Mouse (Mus musculus): ENCODE measurements around the gene Nemp1. TPM values are rescaled to one million over a fixed set of nuclear protein-coding genes. Genes with fewer than 3 reads are reported as not detected.

Nemp1 gene
- polyA plus RNA-seq, 1 experiment from 2014 or later = 10.1 TPM

- Histone ChIP-seq H3K27me3 (peaks cover 9% of the 10 kb centered on the region), H3K27ac (replicated peaks) (no peak overlapping the region), H3K36me3 (no peaks in the 10 kb centered on the region), H3K9me3 (replicated peaks) (no peaks in the 10 kb centered on the region), H3K4me3 (replicated peaks) (no peak overlapping the region), H3K9ac (no peak overlapping the region), H3K4me2 (replicated peaks) (no peak overlapping the region), H3K4me1 (peaks cover 5% of the 10 kb centered on the region; the same call in 1 of the 2 replicates)
- 26% methylated on average over 9 of the region's 9 CpGs for WGBS
- ATAC-seq (ENCODE audit: insufficient number of reproducible peaks, low FRiP score, low TSS enrichment, low read depth) = no peak
Observed at GRCm38 (mm10) chr10:127730933-127731310, 64.2 kb downstream of the Nemp1 start.

- no peaks in the 10 kb centered on the region for H3K9me3 ChIP-seq (replicated peaks)
- peaks cover 9% of the 10 kb centered on the region for H3K27me3 ChIP-seq
- H3K4me2 ChIP-seq (replicated peaks) = no peak overlapping the region
- no peaks in the 10 kb centered on the region for H3K36me3 ChIP-seq
- WGBS = 34% methylated on average over 5 of the region's 5 CpGs
- H3K27ac ChIP-seq (replicated peaks) = no peak overlapping the region
- no peak for ATAC-seq (ENCODE audit: insufficient number of reproducible peaks, low FRiP score, low TSS enrichment, low read depth)
- H3K4me3 ChIP-seq (replicated peaks) = no peak overlapping the region
- peaks cover 5% of the 10 kb centered on the region; the same call in 1 of the 2 replicates for H3K4me1 ChIP-seq
- no peak overlapping the region for H3K9ac ChIP-seq
Observed at GRCm38 (mm10) chr10:127731397-127731796, 64.7 kb downstream of the Nemp1 start.

- Histone ChIP-seq H3K9me3 (replicated peaks) (no peaks in the 10 kb centered on the region), H3K4me1 (peaks cover 10% of the 10 kb centered on the region; the same call in 1 of the 2 replicates)
- ATAC-seq (ENCODE audit: insufficient number of reproducible peaks, low FRiP score, low TSS enrichment, low read depth) = no peak
Observed at GRCm38 (mm10) chr10:127734434-127734833, 67.7 kb downstream of the Nemp1 start.

GRCm38 (mm10) chr10:127736266-127736665, 69.6 kb downstream of the Nemp1 start:
- no peak overlapping the region for H3K4me2 ChIP-seq (replicated peaks)

More at GRCm38 (mm10) chr10:127734434-127734833, 67.7 kb downstream of the Nemp1 start:
- Histone ChIP-seq H3K27ac (replicated peaks) (no peak overlapping the region), H3K27me3 (peaks cover 4% of the 10 kb centered on the region; the same call in 1 of the 2 replicates), H3K9ac (no peak overlapping the region), H3K36me3 (no peaks in the 10 kb centered on the region), H3K4me3 (replicated peaks) (no peak overlapping the region), H3K4me2 (replicated peaks) (no peak overlapping the region)
- WGBS = 32% methylated on average over 5 of the region's 5 CpGs

GRCm38 (mm10) chr10:127736916-127737315, 70.2 kb downstream of the Nemp1 start:
- Histone ChIP-seq H3K4me3 (replicated peaks) (no peak overlapping the region), H3K9ac (no peak overlapping the region), H3K36me3 (peaks cover 7% of the 10 kb centered on the region), H3K4me1 (peaks cover 16% of the 10 kb centered on the region), H3K9me3 (replicated peaks) (no peaks in the 10 kb centered on the region), H3K27me3 (no peaks in the 10 kb centered on the region; the same call in 1 of the 2 replicates), H3K27ac (replicated peaks) (no peak overlapping the region), H3K4me2 (replicated peaks) (no peak overlapping the region)
- no peak for ATAC-seq (ENCODE audit: insufficient number of reproducible peaks, low FRiP score, low TSS enrichment, low read depth)
- WGBS = 69% methylated on average over 4 of the region's 4 CpGs

More at GRCm38 (mm10) chr10:127736266-127736665, 69.6 kb downstream of the Nemp1 start:
- H3K9ac ChIP-seq = no peak overlapping the region
- H3K9me3 ChIP-seq (replicated peaks) = no peaks in the 10 kb centered on the region
- WGBS = 80% methylated on average over 2 of the region's 2 CpGs
- no peak overlapping the region for H3K27ac ChIP-seq (replicated peaks)
- peaks cover 16% of the 10 kb centered on the region for H3K4me1 ChIP-seq
- no peak overlapping the region for H3K4me3 ChIP-seq (replicated peaks)
- no peak for ATAC-seq (ENCODE audit: insufficient number of reproducible peaks, low FRiP score, low TSS enrichment, low read depth)
- H3K36me3 ChIP-seq = 0 out of 2 replicates have a peak, but pooled peaks cover under 1% of the 10 kb centered on the region
- H3K27me3 ChIP-seq = peaks cover 2% of the 10 kb centered on the region; the same call in 1 of the 2 replicates

- Histone ChIP-seq H3K4me1 (peaks cover 16% of the 10 kb centered on the region), H3K36me3 (peaks cover 13% of the 10 kb centered on the region), H3K27me3 (no peaks in the 10 kb centered on the region; the same call in 1 of the 2 replicates), H3K9ac (no peak overlapping the region), H3K4me3 (replicated peaks) (no peak overlapping the region), H3K4me2 (replicated peaks) (no peak overlapping the region), H3K9me3 (replicated peaks) (no peaks in the 10 kb centered on the region), H3K27ac (replicated peaks) (no peak overlapping the region)
- ATAC-seq (ENCODE audit: insufficient number of reproducible peaks, low FRiP score, low TSS enrichment, low read depth) = no peak
- WGBS = 25% methylated on average over 2 of the region's 2 CpGs
Observed at GRCm38 (mm10) chr10:127737552-127737951, 70.9 kb downstream of the Nemp1 start.

GRCm38 (mm10) chr10:127738151-127738882, 71.6 kb downstream of the Nemp1 start:
- WGBS = 46% methylated on average over 13 of the region's 13 CpGs
- Histone ChIP-seq H3K4me2 (replicated peaks) (peak overlapping the region; percentile 62), H3K27ac (replicated peaks) (no peak overlapping the region), H3K9me3 (replicated peaks) (no peaks in the 10 kb centered on the region), H3K4me3 (replicated peaks) (0 out of 2 replicates have a peak overlapping the region, but pooled peaks have one; percentile 94), H3K36me3 (peaks cover 21% of the 10 kb centered on the region), H3K4me1 (peaks cover 16% of the 10 kb centered on the region), H3K9ac (no peak overlapping the region), H3K27me3 (no peaks in the 10 kb centered on the region; the same call in 1 of the 2 replicates)
- no peak for ATAC-seq (ENCODE audit: insufficient number of reproducible peaks, low FRiP score, low TSS enrichment, low read depth)

GRCm38 (mm10) chr10:127739083-127739660, 72.5 kb downstream of the Nemp1 start, which contains the start of gene Zbtb39:
Zbtb39 (plus strand) TSS chr10:127739538.
- peak within 1 kb of the TSS; percentile 94 for H3K4me3 ChIP-seq (replicated peaks)
- peak within 1 kb of the TSS; percentile 96 for H3K9ac ChIP-seq
- no peaks in the 10 kb centered on the region for H3K9me3 ChIP-seq (replicated peaks)
- peak within 1 kb of the TSS; percentile 75 for H3K27ac ChIP-seq (replicated peaks)
- 1% methylated on average over 57 of the region's 61 CpGs for WGBS
- peak within 1 kb of the TSS; percentile 62 for H3K4me2 ChIP-seq (replicated peaks)
- H3K36me3 ChIP-seq = peaks cover 29% of the 10 kb centered on the region
- H3K27me3 ChIP-seq = no peaks in the 10 kb centered on the region; the same call in 1 of the 2 replicates
- ATAC-seq (ENCODE audit: insufficient number of reproducible peaks, low FRiP score, low TSS enrichment, low read depth) = peak; percentile 85
- H3K4me1 ChIP-seq = peaks cover 16% of the 10 kb centered on the region

GRCm38 (mm10) chr10:127739661-127740161, 73.0 kb downstream of the Nemp1 start:
- H3K4me1 ChIP-seq = peaks cover 19% of the 10 kb centered on the region
- H3K4me3 ChIP-seq (replicated peaks) = peak overlapping the region; percentile 94
- H3K36me3 ChIP-seq = peaks cover 35% of the 10 kb centered on the region
- ATAC-seq (ENCODE audit: insufficient number of reproducible peaks, low FRiP score, low TSS enrichment, low read depth) = peak; percentile 49
- H3K27ac ChIP-seq (replicated peaks) = peak overlapping the region; percentile 75
- peak overlapping the region; percentile 62 for H3K4me2 ChIP-seq (replicated peaks)
- H3K9ac ChIP-seq = peak overlapping the region; percentile 96
- under 1% methylated on average over 55 of the region's 55 CpGs for WGBS
- no peaks in the 10 kb centered on the region for H3K9me3 ChIP-seq (replicated peaks)
- no peaks in the 10 kb centered on the region; the same call in 1 of the 2 replicates for H3K27me3 ChIP-seq

GRCm38 (mm10) chr10:127744661-127745060, 78.0 kb downstream of the Nemp1 start:
- WGBS = 56% methylated on average over 5 of the region's 5 CpGs
- no peak for ATAC-seq (ENCODE audit: insufficient number of reproducible peaks, low FRiP score, low TSS enrichment, low read depth)

GRCm38 (mm10) chr10:127745886-127746285, 79.2 kb downstream of the Nemp1 start:
- no peak for ATAC-seq (ENCODE audit: insufficient number of reproducible peaks, low FRiP score, low TSS enrichment, low read depth)
- Histone ChIP-seq H3K27ac (replicated peaks) (no peak overlapping the region), H3K9ac (no peak overlapping the region), H3K27me3 (no peaks in the 10 kb centered on the region), H3K4me3 (replicated peaks) (no peak overlapping the region), H3K4me1 (peaks cover 17% of the 10 kb centered on the region), H3K9me3 (replicated peaks) (no peaks in the 10 kb centered on the region), H3K4me2 (replicated peaks) (no peak overlapping the region), H3K36me3 (peaks cover 60% of the 10 kb centered on the region)
- 68% methylated on average over 5 of the region's 5 CpGs for WGBS

More at GRCm38 (mm10) chr10:127744661-127745060, 78.0 kb downstream of the Nemp1 start:
- peaks cover 60% of the 10 kb centered on the region for H3K36me3 ChIP-seq
- no peaks in the 10 kb centered on the region for H3K9me3 ChIP-seq (replicated peaks)
- no peak overlapping the region for H3K4me2 ChIP-seq (replicated peaks)
- H3K4me3 ChIP-seq (replicated peaks) = no peak overlapping the region
- H3K27me3 ChIP-seq = no peaks in the 10 kb centered on the region
- H3K27ac ChIP-seq (replicated peaks) = no peak overlapping the region
- no peak overlapping the region for H3K9ac ChIP-seq
- H3K4me1 ChIP-seq = peaks cover 25% of the 10 kb centered on the region
